Mouse (Mus musculus) ES-E14 (cell line): ENCODE results near the gene Fbxo6.

Source experiments
- HCFC1 ChIP-seq: IDR thresholded peaks from 2 replicates; pipeline ENCODE4 v1.6.1; 2012; ENCODE audit warnings: low read length, inconsistent platforms, borderline replicate concordance; ENCODE audit not compliant: insufficient read depth
- MAFK ChIP-seq: IDR thresholded peaks from 2 replicates; pipeline ENCODE4 v1.6.1; 2014; ENCODE audit warnings: mild to moderate bottlenecking, low read depth, low read length, inconsistent platforms; ENCODE audit not compliant: insufficient read depth

- TF ChIP-seq MAFK (no peak), HCFC1 (no peak)
These were observed 17.0 kb downstream of the Fbxo6 start for GRCm38 (mm10) chr4:148134988-148135387.
